Mouse (Mus musculus) lung, postnatal 0 days (tissue): ENCODE results near the gene Lrrk1. TPM values are rescaled to one million over a fixed set of nuclear protein-coding genes. Genes with fewer than 3 reads are reported as not detected.

Experiments used
- ATAC-seq: fragments of 200-750 bp; cut with Nextera tagmentation; 2 replicates; pipeline ENCODE4 v1.8.0; 2017; ENCODE audit warnings: moderate library complexity
- DNase-seq: peaks from one replicate; pipeline ENCODE4 v3.0.0-alpha.2; 2016; ENCODE audit warnings: low spot score
- H3K27ac ChIP-seq: fragments of 300-500 bp; sonication (generic); 2 replicates; pipeline ENCODE4 v1.5.1; 2014; ENCODE audit warnings: antibody characterized with exemption, mild to moderate bottlenecking, low read length, mixed read lengths
- H3K27me3 ChIP-seq: fragments of 300-500 bp; sonication (generic); replicated peaks from 2 replicates; pipeline ENCODE4 v1.6.1; 2014; ENCODE audit warnings: low read length, mixed read lengths; ENCODE audit not compliant: insufficient read depth
- H3K36me3 ChIP-seq: fragments of 300-500 bp; sonication (generic); 2 replicates; pipeline ENCODE4 v1.6.1; 2014; ENCODE audit warnings: low read length, mixed read lengths; ENCODE audit not compliant: insufficient read depth
- H3K4me1 ChIP-seq: fragments of 300-500 bp; sonication (generic); 2 replicates; pipeline ENCODE4 v1.6.1; 2014; ENCODE audit warnings: antibody characterized with exemption, low read depth, low read length, mixed read lengths; ENCODE audit not compliant: insufficient read depth
- H3K4me2 ChIP-seq: fragments of 300-500 bp; sonication (generic); replicated peaks from 2 replicates; pipeline ENCODE4 v1.6.1; 2014; ENCODE audit warnings: low read depth, mild to moderate bottlenecking, low read length, moderate library complexity, mixed read lengths
- H3K4me3 ChIP-seq: fragments of 300-500 bp; sonication (generic); 2 replicates; pipeline ENCODE4 v1.5.1; 2014; ENCODE audit warnings: low read depth, low read length
- H3K9ac ChIP-seq: fragments of 300-500 bp; sonication (generic); replicated peaks from 2 replicates; pipeline ENCODE4 v1.6.1; 2014; ENCODE audit warnings: low read depth, mild to moderate bottlenecking
- H3K9me3 ChIP-seq: fragments of 300-500 bp; sonication (generic); 2 replicates; pipeline ENCODE4 v1.6.1; 2016; ENCODE audit warnings: low read length, mixed read lengths
- CTCF ChIP-seq: IDR thresholded peaks from 2 replicates; pipeline ENCODE4 v1.5.1; 2016; ENCODE audit warnings: antibody characterized with exemption, mild to moderate bottlenecking
- EP300 ChIP-seq: IDR thresholded peaks from 2 replicates; pipeline ENCODE4 v1.6.1; 2016; ENCODE audit warnings: antibody characterized with exemption, mild to moderate bottlenecking, control low read depth
- WGBS: fragments of 180-500 bp; shearing (Covaris S2); extraction: QIAGEN DNeasy Blood & Tissue Kit; methylation state at CpG from one replicate; pipeline ENCODE4 v1.1.7; 2014; 5-methylcytosine and 5-hydroxymethylcytosine counted together
- polyA plus RNA-seq: library from polyadenylated mRNA; unstranded; fragments of >200 nt; fragmentation: Nextera tagmentation; extraction: Ambion mirVana; gene quantifications from 2 replicates; pipeline ENCODE4 v1.2.1, GENCODE M21; 2015

Gene Lrrk1
- polyA plus RNA-seq, 1 experiment from 2014 or later = 20.5 TPM

GRCm38 (mm10) chr7:66227814-66228609, 160.1 kb downstream of the Lrrk1 start:
- no peaks in the 10 kb centered on the region for H3K4me1 ChIP-seq
- no peaks in the 10 kb centered on the region for H3K27me3 ChIP-seq
- 48% methylated on average over 13 of the region's 13 CpGs for WGBS
- no peak overlapping the region for H3K9ac ChIP-seq
- DNase-seq (no peak), ATAC-seq (no peak)
- no peaks in the 10 kb centered on the region for H3K9me3 ChIP-seq
- no peak for TF ChIP-seq CTCF
- TF ChIP-seq EP300 = no peak
- H3K4me2 ChIP-seq = no peak overlapping the region
- no peak overlapping the region for H3K4me3 ChIP-seq
- H3K36me3 ChIP-seq = no peaks in the 10 kb centered on the region
- no peak overlapping the region for H3K27ac ChIP-seq

- H3K4me1 ChIP-seq = no peaks in the 10 kb centered on the region
- DNase-seq = no peak
- H3K4me3 ChIP-seq = no peak overlapping the region
- H3K4me2 ChIP-seq = no peak overlapping the region
- 58% methylated on average over 3 of the region's 3 CpGs for WGBS
- H3K9ac ChIP-seq = no peak overlapping the region
- H3K36me3 ChIP-seq = no peaks in the 10 kb centered on the region
- no peak for TF ChIP-seq CTCF
- no peak for TF ChIP-seq EP300
- ATAC-seq = no peak
- no peak overlapping the region for H3K27ac ChIP-seq
- H3K9me3 ChIP-seq = no peaks in the 10 kb centered on the region
- H3K27me3 ChIP-seq = no peaks in the 10 kb centered on the region
Observed at GRCm38 (mm10) chr7:66225881-66226280, 162.3 kb downstream of the Lrrk1 start.

GRCm38 (mm10) chr7:66224541-66224940, 163.6 kb downstream of the Lrrk1 start:
- WGBS = 94% methylated on average over 6 of the region's 6 CpGs
- Histone ChIP-seq H3K27ac (no peak overlapping the region), H3K4me3 (no peak overlapping the region), H3K4me2 (no peak overlapping the region), H3K9ac (no peak overlapping the region), H3K36me3 (no peaks in the 10 kb centered on the region), H3K4me1 (peaks cover 2% of the 10 kb centered on the region; the same call in 1 of the 2 replicates), H3K9me3 (no peaks in the 10 kb centered on the region), H3K27me3 (no peaks in the 10 kb centered on the region)
- DNase-seq = no peak
- no peak for ATAC-seq
- no peak for TF ChIP-seq EP300
- no peak for TF ChIP-seq CTCF

- Histone ChIP-seq H3K4me1 (peaks cover 2% of the 10 kb centered on the region; the same call in 1 of the 2 replicates), H3K27ac (no peak overlapping the region), H3K36me3 (no peaks in the 10 kb centered on the region), H3K4me3 (no peak overlapping the region), H3K27me3 (no peaks in the 10 kb centered on the region), H3K9ac (no peak overlapping the region), H3K4me2 (no peak overlapping the region), H3K9me3 (no peaks in the 10 kb centered on the region)
- TF ChIP-seq CTCF (no peak), EP300 (no peak)
- no peak for ATAC-seq
- DNase-seq = no peak
- WGBS = 88% methylated on average over 1 of the region's 1 CpGs
Observed at GRCm38 (mm10) chr7:66223731-66224130, 164.4 kb downstream of the Lrrk1 start.

GRCm38 (mm10) chr7:66222621-66223091, 165.5 kb downstream of the Lrrk1 start:
- 33% methylated on average over 8 of the region's 8 CpGs for WGBS
- H3K27ac ChIP-seq = no peak overlapping the region
- H3K4me3 ChIP-seq = no peak overlapping the region
- peak; percentile 82 for DNase-seq
- no peak overlapping the region for H3K9ac ChIP-seq
- no peaks in the 10 kb centered on the region for H3K36me3 ChIP-seq
- no peak for TF ChIP-seq CTCF
- no peak for TF ChIP-seq EP300
- peaks cover 6% of the 10 kb centered on the region; the same call in 1 of the 2 replicates for H3K4me1 ChIP-seq
- peak; percentile 68 for ATAC-seq
- H3K4me2 ChIP-seq = no peak overlapping the region
- no peaks in the 10 kb centered on the region for H3K9me3 ChIP-seq
- no peaks in the 10 kb centered on the region for H3K27me3 ChIP-seq

GRCm38 (mm10) chr7:66219794-66220227, 168.3 kb downstream of the Lrrk1 start:
- H3K9me3 ChIP-seq = no peaks in the 10 kb centered on the region
- no peaks in the 10 kb centered on the region for H3K36me3 ChIP-seq
- WGBS = 77% methylated on average over 4 of the region's 4 CpGs
- H3K9ac ChIP-seq = no peak overlapping the region
- no peak for TF ChIP-seq CTCF
- TF ChIP-seq EP300 = no peak
- ATAC-seq (no peak), DNase-seq (no peak)
- no peak overlapping the region for H3K4me3 ChIP-seq
- no peak overlapping the region for H3K27ac ChIP-seq
- no peak overlapping the region for H3K4me2 ChIP-seq
- H3K4me1 ChIP-seq = peaks cover 6% of the 10 kb centered on the region; the same call in 1 of the 2 replicates
- H3K27me3 ChIP-seq = no peaks in the 10 kb centered on the region
